Mouse (Mus musculus): ENCODE measurements around the gene Cfap45.

Cfap45 gene

GRCm38 (mm10) chr1:172525027-172525764, 4.6 kb downstream of the Cfap45 start:
- peak; percentile 56; the same call in 1 of the 2 replicates for TF ChIP-seq GATA4 (IDR thresholded peaks at IDR 0.05; ENCODE audit: insufficient replicate concordance, low read length)

- no peak for TF ChIP-seq GATA4 (IDR thresholded peaks at IDR 0.05; ENCODE audit: insufficient replicate concordance, low read length)
Measured at GRCm38 (mm10) chr1:172525971-172526370, 5.4 kb downstream of the Cfap45 start.

- peak; percentile 93 for TF ChIP-seq GATA4 (IDR thresholded peaks at IDR 0.05; ENCODE audit: insufficient replicate concordance, low read length)
Measured at GRCm38 (mm10) chr1:172526380-172527081, 5.9 kb downstream of the Cfap45 start.

- no peak for TF ChIP-seq GATA4 (IDR thresholded peaks at IDR 0.05; ENCODE audit: insufficient replicate concordance, low read length)
Measured at GRCm38 (mm10) chr1:172527431-172527830, 6.8 kb downstream of the Cfap45 start.

- no peak; the same call in 1 of the 2 replicates for TF ChIP-seq GATA4 (IDR thresholded peaks at IDR 0.05; ENCODE audit: insufficient replicate concordance, low read length)
Measured at GRCm38 (mm10) chr1:172528701-172529100, 8.1 kb downstream of the Cfap45 start.

GRCm38 (mm10) chr1:172530544-172531220, 10.1 kb downstream of the Cfap45 start:
- no peak for TF ChIP-seq GATA4 (IDR thresholded peaks at IDR 0.05; ENCODE audit: insufficient replicate concordance, low read length)

GRCm38 (mm10) chr1:172532551-172532950, 11.9 kb downstream of the Cfap45 start:
- TF ChIP-seq GATA4 (IDR thresholded peaks at IDR 0.05; ENCODE audit: insufficient replicate concordance, low read length): no peak

- no peak for TF ChIP-seq GATA4 (IDR thresholded peaks at IDR 0.05; ENCODE audit: insufficient replicate concordance, low read length)
Measured at GRCm38 (mm10) chr1:172535116-172535515, 14.5 kb downstream of the Cfap45 start.

- no peak for TF ChIP-seq GATA4 (IDR thresholded peaks at IDR 0.05; ENCODE audit: insufficient replicate concordance, low read length)
Measured at GRCm38 (mm10) chr1:172539827-172540226, 19.2 kb downstream of the Cfap45 start.

GRCm38 (mm10) chr1:172540283-172540820, 19.8 kb downstream of the Cfap45 start:
- TF ChIP-seq GATA4 (IDR thresholded peaks at IDR 0.05; ENCODE audit: insufficient replicate concordance, low read length): no peak

GRCm38 (mm10) chr1:172546062-172546461, 25.5 kb downstream of the Cfap45 start:
- no peak for TF ChIP-seq GATA4 (IDR thresholded peaks at IDR 0.05; ENCODE audit: insufficient replicate concordance, low read length)

GRCm38 (mm10) chr1:172548501-172548900, 27.9 kb downstream of the Cfap45 start:
- TF ChIP-seq GATA4 (IDR thresholded peaks at IDR 0.05; ENCODE audit: insufficient replicate concordance, low read length): no peak

GRCm38 (mm10) chr1:172549314-172549713, 28.7 kb downstream of the Cfap45 start:
- no peak for TF ChIP-seq GATA4 (IDR thresholded peaks at IDR 0.05; ENCODE audit: insufficient replicate concordance, low read length)

GRCm38 (mm10) chr1:172549717-172550116, 29.1 kb downstream of the Cfap45 start:
- no peak for TF ChIP-seq GATA4 (IDR thresholded peaks at IDR 0.05; ENCODE audit: insufficient replicate concordance, low read length)

GRCm38 (mm10) chr1:172550551-172550951, 29.9 kb downstream of the Cfap45 start:
- TF ChIP-seq GATA4 (IDR thresholded peaks at IDR 0.05; ENCODE audit: insufficient replicate concordance, low read length): no peak

Data from liver, adult (tissue).